In genomic region chr11:119215038-119215904, GRCm38 (mm10) we compare ENCODE assay signal across 8 mouse cellular contexts. TPM values are rescaled to one million over a fixed set of nuclear protein-coding genes. Genes with fewer than 3 reads are reported as not detected.
DNase-seq lines count a peak whose midpoint lies in the region; ATAC-seq lines count a peak whose summit lies in the region.

No protein-coding gene starts in this region.

- peak overlapping the region; percentile 30 for H3K4me2 ChIP-seq in forebrain, embryonic 15.5 days (replicated peaks)
- H3K4me2 ChIP-seq in hindbrain, embryonic 11.5 days (replicated peaks; ENCODE audit: low read depth, low read length), result peak overlapping the region; percentile 31
- H3K4me2 ChIP-seq in limb, embryonic 12.5 days, result peak overlapping the region; percentile 29

- peak overlapping the region; percentile 75 for H3K27ac ChIP-seq in forebrain, embryonic 15.5 days (replicated peaks)
- peak overlapping the region; percentile 75 for H3K27ac ChIP-seq in hindbrain, embryonic 11.5 days (ENCODE audit: low read depth, low read length)
- peak overlapping the region; percentile 80 for H3K27ac ChIP-seq in limb, embryonic 12.5 days
- peak overlapping the region; percentile 86 for H3K27ac ChIP-seq in midbrain, embryonic 10.5 days (replicated peaks)

- 13% methylated on average over 18 of the region's 18 CpGs for WGBS in forebrain, embryonic 15.5 days
- 15% methylated on average over 18 of the region's 18 CpGs for WGBS in hindbrain, embryonic 11.5 days
- WGBS in limb, embryonic 12.5 days, result 15% methylated on average over 18 of the region's 18 CpGs
- 19% methylated on average over 18 of the region's 18 CpGs for WGBS in midbrain, embryonic 10.5 days

- ATAC-seq in forebrain, embryonic 15.5 days (replicated peaks), result peak; percentile 57
- ATAC-seq in hindbrain, embryonic 11.5 days (ENCODE audit: low FRiP score), result peak; percentile 69
- ATAC-seq in limb, embryonic 12.5 days (ENCODE audit: insufficient number of reproducible peaks, insufficient read depth, low FRiP score, low TSS enrichment, low read depth), result peak; percentile 34; the same call in 1 of the 2 replicates

- no peaks in the 10 kb centered on the region for H3K27me3 ChIP-seq in forebrain, embryonic 15.5 days
- H3K27me3 ChIP-seq in hindbrain, embryonic 11.5 days (ENCODE audit: control insufficient read depth, insufficient read depth, low read length), result no peaks in the 10 kb centered on the region; the same call in 1 of the 2 replicates
- no peaks in the 10 kb centered on the region for H3K27me3 ChIP-seq in limb, embryonic 12.5 days
- H3K27me3 ChIP-seq in midbrain, embryonic 10.5 days (ENCODE audit: low read depth, poor library complexity, severe bottlenecking), result 0 out of 2 replicates have a peak, but pooled peaks cover 4% of the 10 kb centered on the region

- H3K4me3 ChIP-seq in forebrain, embryonic 15.5 days, result no peak overlapping the region
- no peak overlapping the region for H3K4me3 ChIP-seq in hindbrain, embryonic 11.5 days (ENCODE audit: low read depth, low read length)
- no peak overlapping the region; the same call in 1 of the 2 replicates for H3K4me3 ChIP-seq in limb, embryonic 12.5 days (replicated peaks)
- peak overlapping the region; percentile 40 for H3K4me3 ChIP-seq in midbrain, embryonic 10.5 days

- no peaks in the 10 kb centered on the region for H3K9me3 ChIP-seq in forebrain, embryonic 15.5 days
- H3K9me3 ChIP-seq in hindbrain, embryonic 11.5 days (ENCODE audit: control insufficient read depth, low read length), result no peaks in the 10 kb centered on the region
- no peaks in the 10 kb centered on the region for H3K9me3 ChIP-seq in limb, embryonic 12.5 days
- H3K9me3 ChIP-seq in midbrain, embryonic 10.5 days (replicated peaks), result no peaks in the 10 kb centered on the region

- DNase-seq in gastrocnemius, adult 18-20 months (ENCODE audit: low spot score), result peak; percentile 61
- no peak for DNase-seq in gastrocnemius, postnatal 36 days
- DNase-seq in cerebellum, adult 11-12 months, result peak; percentile 84
- peak; percentile 63 for DNase-seq in hindbrain, embryonic 11.5 days (ENCODE audit: low spot score)
- peak; percentile 58 for DNase-seq in midbrain, embryonic 10.5 days (ENCODE audit: low spot score)
- DNase-seq in yolk sac, embryonic 10.5 days (ENCODE audit: low spot score), result peak; percentile 86

- intact Hi-C loops in gastrocnemius, postnatal 36 days (cut with DNase I), result no loop called here

- H3K9ac ChIP-seq in forebrain, embryonic 15.5 days (replicated peaks), result peak overlapping the region; percentile 27; the same call in 1 of the 2 replicates
- peak overlapping the region; percentile 54 for H3K9ac ChIP-seq in hindbrain, embryonic 11.5 days (ENCODE audit: low read depth, low read length)
- peak overlapping the region; percentile 31 for H3K9ac ChIP-seq in limb, embryonic 12.5 days (replicated peaks)

- H3K36me3 ChIP-seq in forebrain, embryonic 15.5 days, result no peaks in the 10 kb centered on the region
- no peaks in the 10 kb centered on the region for H3K36me3 ChIP-seq in hindbrain, embryonic 11.5 days (ENCODE audit: control insufficient read depth, insufficient read depth, low read length)
- H3K36me3 ChIP-seq in limb, embryonic 12.5 days, result peaks cover 19% of the 10 kb centered on the region
- peaks cover 34% of the 10 kb centered on the region for H3K36me3 ChIP-seq in midbrain, embryonic 10.5 days

- peaks cover 88% of the 10 kb centered on the region for H3K4me1 ChIP-seq in forebrain, embryonic 15.5 days
- H3K4me1 ChIP-seq in hindbrain, embryonic 11.5 days (replicated peaks; ENCODE audit: control insufficient read depth, insufficient read depth, low read length), result peaks cover 23% of the 10 kb centered on the region
- H3K4me1 ChIP-seq in limb, embryonic 12.5 days (replicated peaks), result peaks cover 77% of the 10 kb centered on the region
- peaks cover 74% of the 10 kb centered on the region for H3K4me1 ChIP-seq in midbrain, embryonic 10.5 days

RNA-seq across cellular contexts. Expression of gene Tbc1d16, which starts 13.0 kb away (rescaled TPM):
- 10 to 100 TPM; 29.7 to 29.9 TPM for total RNA-seq in gastrocnemius, adult 18-20 months (2021)
- total RNA-seq in gastrocnemius, postnatal 36 days (2021), result 10 to 100 TPM; 19.2 to 23.2 TPM
- polyA plus RNA-seq in forebrain, embryonic 15.5 days (2015; fragmentation: Nextera tagmentation; extraction: Ambion mirVana), result 52.4 and 54.6 TPM in 2 replicates
- polyA plus RNA-seq in hindbrain, embryonic 11.5 days (2014; fragmentation: Nextera tagmentation; extraction: Ambion mirVana), result 16.9 and 20.7 TPM in 2 replicates
- polyA plus RNA-seq in limb, embryonic 12.5 days (2016; fragmentation: Nextera tagmentation; extraction: Ambion mirVana), result 17.4 and 22.2 TPM in 2 replicates
- 27.0 and 29.6 TPM in 2 replicates for polyA plus RNA-seq in midbrain, embryonic 10.5 days (2016; fragmentation: Nextera tagmentation; extraction: Ambion mirVana)

RNA-seq across cellular contexts. Expression of gene Ccdc40, which starts 13.1 kb away (rescaled TPM):
- under 1 TPM in 1 of 2 experiments, not detected in 1; 0.26 TPM for total RNA-seq in gastrocnemius, adult 18-20 months (2021)
- total RNA-seq in gastrocnemius, postnatal 36 days (2021), result not detected
- polyA plus RNA-seq in forebrain, embryonic 15.5 days (2015; fragmentation: Nextera tagmentation; extraction: Ambion mirVana), result 12.9 and 13.7 TPM in 2 replicates
- 16.5 and 19.3 TPM in 2 replicates for polyA plus RNA-seq in hindbrain, embryonic 11.5 days (2014; fragmentation: Nextera tagmentation; extraction: Ambion mirVana)
- polyA plus RNA-seq in limb, embryonic 12.5 days (2016; fragmentation: Nextera tagmentation; extraction: Ambion mirVana), result 8.7 and 8.8 TPM in 2 replicates
- 20.6 and 21.8 TPM in 2 replicates for polyA plus RNA-seq in midbrain, embryonic 10.5 days (2016; fragmentation: Nextera tagmentation; extraction: Ambion mirVana)

RNA-seq across cellular contexts. Expression of gene Gaa, which starts 52.4 kb away (rescaled TPM):
- total RNA-seq in gastrocnemius, adult 18-20 months (2021), result 100 to 1,000 TPM; 174 to 191 TPM
- total RNA-seq in gastrocnemius, postnatal 36 days (2021), result 100 to 1,000 TPM; 122 to 134 TPM
- polyA plus RNA-seq in forebrain, embryonic 15.5 days (2015; fragmentation: Nextera tagmentation; extraction: Ambion mirVana), result 43.9 and 49.8 TPM in 2 replicates
- 12.6 and 15.3 TPM in 2 replicates for polyA plus RNA-seq in hindbrain, embryonic 11.5 days (2014; fragmentation: Nextera tagmentation; extraction: Ambion mirVana)
- polyA plus RNA-seq in limb, embryonic 12.5 days (2016; fragmentation: Nextera tagmentation; extraction: Ambion mirVana), result 39.4 and 43.4 TPM in 2 replicates
- polyA plus RNA-seq in midbrain, embryonic 10.5 days (2016; fragmentation: Nextera tagmentation; extraction: Ambion mirVana), result 32.0 and 33.6 TPM in 2 replicates

Comparison
In these comparisons a context has a peak if more than half of its experiments do, and no peak if none do; other contexts are left out.
1. DNase-seq: peak in gastrocnemius, adult 18-20 months (single experiment), cerebellum, adult 11-12 months (single experiment), hindbrain, embryonic 11.5 days (single experiment), midbrain, embryonic 10.5 days (single experiment) and yolk sac, embryonic 10.5 days (single experiment); none in gastrocnemius, postnatal 36 days (0 of 2).
2. Peak in every context shown above with its lines, with median percentiles within 50 percentile points of each other: ATAC-seq, H3K27ac ChIP-seq, H3K4me2 ChIP-seq and H3K9ac ChIP-seq.